Mouse (Mus musculus) neutrophil, adult 5-6 weeks (primary cell): ENCODE results near the gene Gpx8. TPM values are rescaled to one million over a fixed set of nuclear protein-coding genes. Genes with fewer than 3 reads are reported as not detected.
A peak's percentile ranks its signal among the peaks of the same experiment; 100 is the strongest.

ENCODE experiments used
- ATAC-seq: fragments of 151-379, 151-347 bp; 2 replicates; pipeline ENCODE4 v1.8.0; 2017; ENCODE audit warnings: mild to moderate bottlenecking, moderate TSS enrichment; ENCODE audit not compliant: insufficient number of reproducible peaks, poor library complexity, low FRiP score, severe bottlenecking; ENCODE audit errors: extremely low read depth
- total RNA-seq: library from RNA; stranded (forward); fragments of 200-1000 nt; gene quantifications from 2 replicates; pipeline ENCODE4 v1.2.3, GENCODE M21; 2017

The Gpx8 gene
- total RNA-seq: not detected in 2 replicates

GRCm38 (mm10) chr13:113046211-113046883 lies at the start of gene Gpx8:
Gene Gpx8, minus strand, starts transcription at chr13:113046410.
- ATAC-seq: no peak

- no peak for ATAC-seq
These were observed 48.4 kb upstream of the Gpx8 start for GRCm38 (mm10) chr13:113094618-113095017.

- no peak for ATAC-seq
These were observed 44.3 kb upstream of the Gpx8 start for GRCm38 (mm10) chr13:113090489-113090888.

GRCm38 (mm10) chr13:113087226-113088017 lies 41.2 kb upstream of the Gpx8 start:
- no peak for ATAC-seq

DNA sequence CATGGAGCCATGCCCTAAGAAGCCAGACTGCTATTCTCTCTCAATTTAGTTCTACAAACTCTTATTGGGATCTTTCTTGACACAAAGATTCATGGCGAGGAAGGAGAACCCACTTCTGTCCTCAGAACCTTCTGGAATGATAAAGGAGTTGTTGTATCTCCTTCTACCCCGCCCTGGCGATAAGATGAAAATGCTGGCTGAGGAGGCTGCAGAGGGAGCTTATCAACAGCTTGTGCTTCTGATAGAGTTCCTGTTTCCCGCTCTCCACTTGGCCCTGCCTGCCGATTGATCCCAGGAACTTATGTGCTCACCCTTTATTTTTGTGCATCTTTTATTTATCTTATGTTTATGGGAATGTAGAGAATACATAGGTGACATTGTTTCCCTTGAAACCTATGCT lies 38.5 kb upstream of the Gpx8 start:
- no peak for ATAC-seq

- ATAC-seq: no peak
These were observed 35.9 kb upstream of the Gpx8 start for GRCm38 (mm10) chr13:113082101-113082500.

GRCm38 (mm10) chr13:113079021-113079420 lies 32.8 kb upstream of the Gpx8 start:
- ATAC-seq: no peak

GRCm38 (mm10) chr13:113064542-113064941 lies 18.3 kb upstream of the Gpx8 start:
- no peak for ATAC-seq

DNA sequence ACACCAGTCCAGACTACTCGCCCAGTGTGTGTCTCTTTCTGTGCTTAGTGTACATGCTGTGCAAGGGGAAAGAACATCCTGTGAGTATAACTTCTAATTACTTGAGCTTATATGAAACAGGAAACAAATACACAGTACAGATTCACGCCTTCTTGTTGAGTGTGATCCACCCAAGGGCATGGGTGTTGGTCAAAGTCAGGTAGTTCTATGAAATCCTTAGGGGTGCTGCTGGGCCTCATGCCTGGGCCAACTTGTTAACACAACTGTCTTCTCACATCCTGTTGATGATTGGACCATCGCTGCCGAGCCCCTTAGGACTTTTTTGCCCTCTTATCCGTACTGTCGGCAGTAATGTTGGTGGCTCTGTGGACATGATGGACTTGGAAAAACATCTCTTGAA lies 15.5 kb upstream of the Gpx8 start:
- no peak for ATAC-seq

- ATAC-seq: no peak
These were observed 9.6 kb upstream of the Gpx8 start for GRCm38 (mm10) chr13:113055826-113056225.

- no peak for ATAC-seq
These were observed 8.0 kb upstream of the Gpx8 start for GRCm38 (mm10) chr13:113054230-113054629.

DNA sequence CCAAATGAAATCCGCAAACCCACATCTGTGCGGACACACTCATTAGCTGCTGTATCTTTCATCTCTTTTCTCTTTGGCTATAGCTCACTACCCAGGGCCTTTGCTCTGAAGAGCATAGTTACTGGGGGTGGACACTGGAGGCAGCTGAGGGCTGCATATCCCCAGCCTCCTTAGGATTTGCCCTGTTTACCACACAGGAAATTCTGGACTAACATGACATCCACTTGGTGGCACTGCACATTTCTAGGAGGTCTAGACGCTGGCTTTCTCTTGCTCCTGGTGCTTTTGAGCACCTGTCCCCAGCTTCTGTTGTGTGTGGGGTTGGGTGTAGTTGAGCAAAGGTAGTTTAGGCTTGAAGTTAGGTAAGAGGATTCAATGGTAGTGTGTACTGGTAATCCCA lies 1.4 kb upstream of the Gpx8 start:
- no peak for ATAC-seq

DNA sequence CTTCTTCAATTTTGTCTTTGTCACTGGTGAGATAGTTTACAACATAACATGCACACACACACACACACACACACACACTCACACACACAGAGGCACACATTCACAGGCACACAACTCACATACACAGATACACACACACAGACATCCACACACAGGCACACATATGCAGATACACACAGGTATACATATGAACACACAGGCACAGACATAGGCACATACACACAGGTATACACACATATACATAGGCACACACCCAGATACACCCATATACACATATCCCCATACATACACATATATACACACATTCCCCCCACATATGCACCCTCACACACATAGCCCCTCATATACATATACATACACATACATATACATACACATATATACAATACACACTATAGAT lies 808 bp upstream of the Gpx8 start:
- no peak for ATAC-seq

GRCm38 (mm10) chr13:113045458-113046110 lies 626 bp downstream of the Gpx8 start:
- ATAC-seq: no peak

GRCm38 (mm10) chr13:113044876-113045275 lies 1.3 kb downstream of the Gpx8 start:
- no peak for ATAC-seq

GRCm38 (mm10) chr13:113035852-113036251 lies 10.4 kb downstream of the Gpx8 start:
- ATAC-seq: peak; percentile 78

DNA sequence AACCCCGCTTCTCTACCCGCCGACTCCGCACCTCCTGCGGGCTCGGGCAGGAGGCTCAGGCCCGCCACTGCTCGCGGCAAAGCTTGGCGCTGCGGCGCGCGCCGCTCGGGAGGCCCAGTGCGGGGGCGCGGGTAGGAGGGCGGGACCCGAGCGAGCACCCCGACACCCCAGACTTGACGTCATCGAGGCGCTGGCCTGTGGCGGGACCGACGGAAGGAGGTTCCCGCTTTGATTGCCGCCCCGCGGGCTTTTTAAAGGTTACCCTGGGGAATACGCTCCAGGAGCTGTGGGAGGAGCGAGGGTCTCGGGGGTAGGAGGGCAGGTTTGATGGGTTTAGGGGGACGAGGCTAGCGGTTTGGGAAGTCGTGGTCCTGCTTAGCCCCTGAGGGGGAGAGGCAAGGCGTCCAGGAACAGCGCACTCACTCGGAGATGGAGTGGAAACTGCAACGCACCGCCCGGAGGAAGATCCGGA lies 11.2 kb downstream of the Gpx8 start, which contains the start of gene Cdc20b:
Gene Cdc20b (plus strand): TSS at position 162 of the 472 bp plus-strand sequence.
- ATAC-seq: peak; percentile 55

DNA sequence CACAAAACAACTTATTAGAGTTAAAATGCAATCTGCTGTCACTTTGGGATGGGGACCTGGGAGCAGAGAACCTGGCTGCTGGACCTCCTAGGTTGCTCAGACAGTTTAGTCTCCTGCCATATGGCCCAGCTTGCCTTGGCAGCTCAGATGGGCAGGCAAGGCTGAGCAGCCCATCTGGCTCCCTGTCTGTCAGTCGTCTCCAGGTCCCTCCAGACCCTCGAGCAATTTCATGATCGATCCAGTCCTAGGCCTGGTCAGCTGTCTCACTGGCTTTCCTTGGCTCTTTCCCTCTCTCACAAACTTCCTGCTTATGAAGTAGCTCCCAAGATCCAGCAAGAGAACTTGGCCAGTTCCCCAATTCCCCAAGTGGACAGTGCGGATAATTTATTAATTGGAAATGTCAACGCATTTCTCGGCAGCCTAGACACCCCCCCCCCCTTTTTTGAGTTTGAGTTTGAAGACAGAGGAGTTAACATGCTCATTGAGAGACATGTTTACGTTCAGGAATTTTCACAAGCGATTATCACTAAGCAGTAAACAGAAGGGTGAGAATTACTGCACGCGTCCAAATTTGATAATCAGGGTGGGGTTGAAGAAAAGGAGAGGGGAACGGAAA lies 11.8 kb downstream of the Gpx8 start:
- ATAC-seq: no peak

DNA sequence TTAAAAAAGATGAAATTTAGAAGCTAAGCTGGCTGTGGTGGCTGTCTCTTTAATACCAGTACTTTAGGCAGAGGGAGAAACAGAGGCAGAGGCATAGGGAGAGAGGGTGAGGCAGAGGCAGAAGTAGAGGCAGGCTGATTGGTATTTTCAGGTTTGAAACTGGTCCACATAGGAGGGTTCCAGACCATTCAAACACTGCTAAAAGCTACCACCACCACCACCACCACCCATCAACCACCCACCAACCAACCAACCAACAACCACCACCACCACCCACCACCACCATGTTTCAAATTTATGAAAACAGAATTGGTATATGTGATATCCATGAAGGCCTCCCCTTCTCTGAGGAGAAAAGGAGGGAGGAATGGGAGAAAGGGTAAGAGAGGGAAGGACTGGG lies 13.4 kb downstream of the Gpx8 start:
- no peak for ATAC-seq
